Mouse (Mus musculus) MEL (cell line): ENCODE measurements at regions not wholly inside any gene's neighbourhood (a gene's known extent, or its start where the extent isn't known, plus 50 kb on each side); places are given as distances from the start of the nearest gene placed in this dataset.

Experiments used
- DNase-seq: peaks from one replicate; pipeline ENCODE4 v3.0.0; 2011; ENCODE audit warnings: low read depth, low spot score
- H3K27ac ChIP-seq: 2 replicates; pipeline ENCODE4 v1.5.1; 2012; ENCODE audit warnings: low read depth, mild to moderate bottlenecking, control low read depth, low read length, moderate library complexity; ENCODE audit not compliant: control insufficient read depth
- H3K27me3 ChIP-seq, 2 experiments: fragments of 150-350 bp in 1 of 2; sonication (generic) in 1 of 2; 2 replicates each; pipeline ENCODE4 v1.6.1; 2012; ENCODE audit warnings: low read length in 2 of 2, mild to moderate bottlenecking in 2 of 2, improper control_type of control experiment in 1 of 2, moderate library complexity in 1 of 2; ENCODE audit not compliant: insufficient read depth in 2 of 2, control insufficient read depth in 1 of 2
- H3K36me3 ChIP-seq, 2 experiments: 2 replicates each; pipeline ENCODE4 v1.6.1; 2012 to 2014; ENCODE audit warnings: low read length in 2 of 2, improper control_type of control experiment in 1 of 2, inconsistent platforms in 1 of 2, mild to moderate bottlenecking in 1 of 2; ENCODE audit not compliant: insufficient read depth in 2 of 2, control insufficient read depth in 1 of 2
- H3K4me1 ChIP-seq, 2 experiments: fragments of 150-350 bp in 1 of 2; sonication (generic) in 1 of 2; 2 replicates each; pipeline ENCODE4 v1.6.1; 2012; ENCODE audit warnings: low read length in 2 of 2, improper control_type of control experiment in 1 of 2, mild to moderate bottlenecking in 1 of 2; ENCODE audit not compliant: insufficient read depth in 2 of 2, control insufficient read depth in 1 of 2
- H3K4me3 ChIP-seq, 2 experiments: fragments of 150-350 bp in 1 of 2; sonication (generic) in 1 of 2; 2 replicates each; pipeline ENCODE4 v1.5.1; 2012; ENCODE audit warnings: low read depth in 2 of 2, low read length in 2 of 2, mild to moderate bottlenecking in 2 of 2, moderate library complexity in 2 of 2, control low read depth in 1 of 2, improper control_type of control experiment in 1 of 2; ENCODE audit not compliant: control insufficient read depth in 1 of 2, insufficient read depth in 1 of 2
- H3K79me2 ChIP-seq: 2 replicates; pipeline ENCODE4 v1.6.1; 2012; ENCODE audit warnings: mild to moderate bottlenecking, low read length, moderate library complexity; ENCODE audit not compliant: control insufficient read depth, poor library complexity, insufficient read depth
- H3K9ac ChIP-seq: 2 replicates; pipeline ENCODE4 v1.6.1; 2012; ENCODE audit warnings: low read depth, mild to moderate bottlenecking, control low read depth, low read length, moderate library complexity; ENCODE audit not compliant: control insufficient read depth, poor library complexity, severe bottlenecking
- H3K9me3 ChIP-seq: fragments of 150-350 bp; sonication (generic); replicated peaks from 2 replicates; pipeline ENCODE4 v1.6.1; 2012; ENCODE audit warnings: mild to moderate bottlenecking, low read length, improper control_type of control experiment, moderate library complexity; ENCODE audit not compliant: insufficient read depth
- CHD1 ChIP-seq: IDR thresholded peaks from 2 replicates; pipeline ENCODE4 v1.6.1; 2012; ENCODE audit warnings: low read depth, mild to moderate bottlenecking, inconsistent platforms, low read length, improper control_type of control experiment
- CTCF ChIP-seq, 3 experiments: IDR thresholded peaks in 2 of 3; conservative IDR thresholded peaks in 1 of 3; 2 replicates each; pipeline ENCODE4 v1.5.1; 2011 to 2012; ENCODE audit warnings: low read length in 3 of 3, low read depth in 2 of 3, mild to moderate bottlenecking in 2 of 3, improper control_type of control experiment in 1 of 3, inconsistent platforms in 1 of 3, mixed read lengths in 1 of 3, moderate library complexity in 1 of 3; ENCODE audit not compliant: control insufficient read depth in 1 of 3, insufficient read depth in 1 of 3, poor library complexity in 1 of 3, severe bottlenecking in 1 of 3
- ETS1 ChIP-seq: IDR thresholded peaks from 2 replicates; pipeline ENCODE4 v1.6.1; 2012; ENCODE audit warnings: low read depth, mild to moderate bottlenecking, inconsistent platforms, low read length, improper control_type of control experiment, moderate library complexity
- GABPA ChIP-seq: IDR thresholded peaks from 2 replicates; pipeline ENCODE4 v1.6.1; 2012; ENCODE audit warnings: low read depth, mild to moderate bottlenecking, inconsistent platforms, low read length, improper control_type of control experiment, moderate library complexity
- GATA1 ChIP-seq: IDR thresholded peaks from 2 replicates; pipeline ENCODE4 v1.6.1; 2011; ENCODE audit warnings: low read depth, low read length, improper control_type of control experiment
- HCFC1 ChIP-seq: IDR thresholded peaks from 2 replicates; pipeline ENCODE4 v1.6.1; 2012; ENCODE audit warnings: low read depth, mild to moderate bottlenecking, inconsistent platforms, low read length, improper control_type of control experiment, moderate library complexity
- JUND ChIP-seq: IDR thresholded peaks from 2 replicates; pipeline ENCODE4 v1.6.1; 2011; ENCODE audit warnings: low read depth, mild to moderate bottlenecking, improper control_type of control experiment, low read length
- KAT2A ChIP-seq: conservative IDR thresholded peaks from 2 replicates; pipeline ENCODE4 v1.6.1; 2012; ENCODE audit warnings: low read depth, low read length, improper control_type of control experiment, inconsistent platforms
- MAFK ChIP-seq: IDR thresholded peaks from 2 replicates; pipeline ENCODE4 v1.6.1; 2011; ENCODE audit warnings: low read depth, mild to moderate bottlenecking, low read length, improper control_type of control experiment, borderline replicate concordance
- MAX ChIP-seq: IDR thresholded peaks from 2 replicates; pipeline ENCODE4 v1.6.1; 2011; ENCODE audit warnings: low read length, improper control_type of control experiment
- MAZ ChIP-seq: IDR thresholded peaks from 2 replicates; pipeline ENCODE4 v1.6.1; 2012; ENCODE audit warnings: low read depth, mild to moderate bottlenecking, inconsistent platforms, low read length, improper control_type of control experiment
- MEF2A ChIP-seq: IDR thresholded peaks from 2 replicates; pipeline ENCODE4 v1.6.1; 2014; ENCODE audit warnings: low read depth, mild to moderate bottlenecking, inconsistent platforms, low read length, improper control_type of control experiment; ENCODE audit not compliant: poor library complexity, insufficient replicate concordance, severe bottlenecking; ENCODE audit errors: extremely low read depth
- MXI1 ChIP-seq: IDR thresholded peaks from 2 replicates; pipeline ENCODE4 v1.6.1; 2011; ENCODE audit warnings: mild to moderate bottlenecking, low read depth, low read length, improper control_type of control experiment
- MYB ChIP-seq: IDR thresholded peaks from 2 replicates; pipeline ENCODE4 v1.6.1; 2011; ENCODE audit warnings: mild to moderate bottlenecking, low read depth, low read length, improper control_type of control experiment
- MYC ChIP-seq: IDR thresholded peaks from 2 replicates; pipeline ENCODE4 v1.6.1; 2011; ENCODE audit warnings: low read depth, mild to moderate bottlenecking, low read length, improper control_type of control experiment, moderate library complexity
- NRF1 ChIP-seq: IDR thresholded peaks from 2 replicates; pipeline ENCODE4 v1.6.1; 2014; ENCODE audit warnings: low read depth, mild to moderate bottlenecking, inconsistent platforms, low read length, improper control_type of control experiment, moderate library complexity; ENCODE audit not compliant: poor library complexity, insufficient read depth, severe bottlenecking
- POLR2AphosphoS2 ChIP-seq: IDR thresholded peaks from 2 replicates; pipeline ENCODE4 v1.6.1; 2011; ENCODE audit warnings: low read length, improper control_type of control experiment
- POLR2AphosphoS5 ChIP-seq: IDR thresholded peaks from 2 replicates; pipeline ENCODE4 v1.6.1; 2012; ENCODE audit warnings: low read depth, borderline replicate concordance, mild to moderate bottlenecking, inconsistent platforms, low read length, moderate library complexity, mixed read lengths
- RAD21 ChIP-seq: IDR thresholded peaks from 2 replicates; pipeline ENCODE4 v1.6.1; 2011; ENCODE audit warnings: mild to moderate bottlenecking, low read depth, low read length, improper control_type of control experiment
- RCOR1 ChIP-seq: IDR thresholded peaks from 2 replicates; pipeline ENCODE4 v1.6.1; 2012; ENCODE audit warnings: low read depth, mild to moderate bottlenecking, inconsistent platforms, low read length, improper control_type of control experiment
- SMC3 ChIP-seq: IDR thresholded peaks from 2 replicates; pipeline ENCODE4 v1.6.1; 2011; ENCODE audit warnings: low read depth, low read length, improper control_type of control experiment
- TAL1 ChIP-seq: IDR thresholded peaks from 2 replicates; pipeline ENCODE4 v1.6.1; 2012; ENCODE audit warnings: mild to moderate bottlenecking, inconsistent platforms, low read length, moderate library complexity, mixed read lengths
- TBP ChIP-seq: IDR thresholded peaks from 2 replicates; pipeline ENCODE4 v1.8.0; 2011; ENCODE audit warnings: low read depth, low read length, improper control_type of control experiment
- USF1 ChIP-seq: IDR thresholded peaks from 2 replicates; pipeline ENCODE4 v1.6.1; 2014; ENCODE audit warnings: low read depth, mild to moderate bottlenecking, inconsistent platforms, low read length, improper control_type of control experiment, moderate library complexity
- USF2 ChIP-seq, 2 experiments: IDR thresholded peaks; 2 replicates each; pipeline ENCODE4 v1.6.1; 2011 to 2012; ENCODE audit warnings: improper control_type of control experiment in 2 of 2, low read length in 2 of 2, borderline replicate concordance in 1 of 2, inconsistent platforms in 1 of 2, low read depth in 1 of 2, mild to moderate bottlenecking in 1 of 2; ENCODE audit not compliant: insufficient read depth in 1 of 2
- ZMIZ1 ChIP-seq: IDR thresholded peaks from 2 replicates; pipeline ENCODE4 v1.6.1; 2012; ENCODE audit warnings: low read depth, mild to moderate bottlenecking, inconsistent platforms, low read length, improper control_type of control experiment, moderate library complexity

DNA sequence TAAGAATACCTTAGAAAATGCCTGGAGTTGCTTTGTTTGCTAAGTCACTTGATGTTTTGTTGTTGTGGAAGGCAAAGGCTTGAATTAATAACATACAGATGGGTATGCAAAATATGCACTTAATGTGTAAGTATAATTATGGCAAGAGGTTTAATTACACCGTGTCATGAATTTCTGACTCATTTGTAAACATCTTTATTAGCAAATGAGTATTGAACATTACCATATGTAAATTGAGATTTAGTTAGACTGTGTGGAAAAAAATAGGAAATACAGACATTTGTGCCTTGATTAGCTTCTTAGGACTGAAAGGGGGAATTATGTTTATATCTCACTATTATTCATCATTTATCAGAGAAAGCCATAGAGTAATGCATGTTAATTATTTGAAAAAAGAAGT lies 544.0 kb upstream of the Jag1 start:
- H3K9me3 ChIP-seq: no peaks in the 10 kb centered on the region
- H3K27ac ChIP-seq: no peak overlapping the region
- no peaks in the 10 kb centered on the region for H3K79me2 ChIP-seq
- TF ChIP-seq MYB (no peak), TAL1 (no peak), ETS1 (no peak), GATA1 (no peak), MXI1 (no peak), CHD1 (no peak), MAFK (no peak), HCFC1 (no peak), POLR2AphosphoS2 (no peak), TBP (no peak), KAT2A (no peak), JUND (no peak), MEF2A (no peak), POLR2AphosphoS5 (no peak), USF2 (IDR thresholded peaks at IDR 0.05; ENCODE audit: borderline replicate concordance in 1 of 2, insufficient read depth in 1 of 2, low read depth in 1 of 2, low read length in 2 of 2) (no peak), CTCF (IDR thresholded peaks at IDR 0.05 in 2 of 3, conservative IDR thresholded peaks at IDR 0.05 in 1 of 3; ENCODE audit: control insufficient read depth in 1 of 3, insufficient read depth in 1 of 3, low read depth in 2 of 3, low read length in 3 of 3, poor library complexity in 1 of 3, severe bottlenecking in 1 of 3) (no peak), GABPA (no peak), NRF1 (no peak), MAZ (no peak)
- DNase-seq: no peak
- H3K9ac ChIP-seq: no peak overlapping the region
- H3K27me3 ChIP-seq: no peaks in the 10 kb centered on the region
- H3K4me3 ChIP-seq: no peak overlapping the region
- no peaks in the 10 kb centered on the region for H3K36me3 ChIP-seq
- no peaks in the 10 kb centered on the region for H3K4me1 ChIP-seq

GRCm38 (mm10) chr2:137654296-137654695 lies 537.9 kb upstream of the Jag1 start:
- Histone ChIP-seq H3K79me2 (no peaks in the 10 kb centered on the region), H3K9ac (no peak overlapping the region), H3K9me3 (no peaks in the 10 kb centered on the region), H3K36me3 (no peaks in the 10 kb centered on the region), H3K4me3 (no peak overlapping the region), H3K27me3 (no peaks in the 10 kb centered on the region), H3K27ac (no peak overlapping the region), H3K4me1 (no peaks in the 10 kb centered on the region)
- no peak for TF ChIP-seq SMC3
- no peak for TF ChIP-seq GABPA
- TF ChIP-seq RAD21: no peak
- TF ChIP-seq MAX: no peak
- no peak for TF ChIP-seq USF1
- TF ChIP-seq CTCF (IDR thresholded peaks at IDR 0.05 in 2 of 3, conservative IDR thresholded peaks at IDR 0.05 in 1 of 3; ENCODE audit: control insufficient read depth in 1 of 3, insufficient read depth in 1 of 3, low read depth in 2 of 3, low read length in 3 of 3, poor library complexity in 1 of 3, severe bottlenecking in 1 of 3): no peak
- no peak for TF ChIP-seq ZMIZ1
- TF ChIP-seq MYC: no peak
- no peak for TF ChIP-seq POLR2AphosphoS5
- no peak for TF ChIP-seq POLR2AphosphoS2
- no peak for TF ChIP-seq RCOR1
- no peak for DNase-seq
